Mouse (Mus musculus) hindbrain, embryonic 13.5 days (tissue): Measurements from ENCODE around the gene Bpifb6. TPM values are rescaled to one million over a fixed set of nuclear protein-coding genes. Genes with fewer than 3 reads are reported as not detected.

Source experiments
- ATAC-seq: fragments of 200-750 bp; cut with Nextera tagmentation; 2 replicates; pipeline ENCODE4 v1.8.0; 2017; ENCODE audit warnings: moderate TSS enrichment; ENCODE audit not compliant: low FRiP score
- H3K27ac ChIP-seq: fragments of 300-500 bp; sonication (generic); 2 replicates; pipeline ENCODE4 v1.5.1; 2015; ENCODE audit warnings: inconsistent platforms, mild to moderate bottlenecking, moderate library complexity
- H3K27me3 ChIP-seq: fragments of 300-500 bp; sonication (generic); 2 replicates; pipeline ENCODE4 v1.6.1; 2015; ENCODE audit warnings: mild to moderate bottlenecking, inconsistent platforms
- H3K36me3 ChIP-seq: fragments of 300-500 bp; sonication (generic); 2 replicates; pipeline ENCODE4 v1.6.1; 2015; ENCODE audit warnings: mild to moderate bottlenecking, inconsistent platforms
- H3K4me1 ChIP-seq: fragments of 300-500 bp; sonication (generic); replicated peaks from 2 replicates; pipeline ENCODE4 v1.6.1; 2015; ENCODE audit warnings: inconsistent platforms
- H3K4me2 ChIP-seq: fragments of 300-500 bp; sonication (generic); 2 replicates; pipeline ENCODE4 v1.6.1; 2015; ENCODE audit warnings: inconsistent platforms, mild to moderate bottlenecking, moderate library complexity
- H3K4me3 ChIP-seq: fragments of 300-500 bp; sonication (generic); 2 replicates; pipeline ENCODE4 v1.5.1; 2015; ENCODE audit warnings: mild to moderate bottlenecking, inconsistent platforms
- H3K9ac ChIP-seq: fragments of 300-500 bp; sonication (generic); 2 replicates; pipeline ENCODE4 v1.6.1; 2015; ENCODE audit warnings: mild to moderate bottlenecking, inconsistent platforms
- H3K9me3 ChIP-seq: fragments of 300-500 bp; sonication (generic); 2 replicates; pipeline ENCODE4 v1.6.1; 2016; ENCODE audit warnings: inconsistent platforms
- WGBS: fragments of 180-500 bp; shearing (Covaris S2); methylation state at CpG from one replicate; pipeline ENCODE4 v1.1.7; 2015; 5-methylcytosine and 5-hydroxymethylcytosine counted together
- polyA plus RNA-seq: library from polyadenylated mRNA; unstranded; fragments of >200 nt; fragmentation: Nextera tagmentation; extraction: Ambion mirVana; gene quantifications from 2 replicates; pipeline ENCODE4 v1.2.1, GENCODE M21; 2015

Bpifb6 gene
- polyA plus RNA-seq, 1 experiment from 2014 or later: not detected

DNA sequence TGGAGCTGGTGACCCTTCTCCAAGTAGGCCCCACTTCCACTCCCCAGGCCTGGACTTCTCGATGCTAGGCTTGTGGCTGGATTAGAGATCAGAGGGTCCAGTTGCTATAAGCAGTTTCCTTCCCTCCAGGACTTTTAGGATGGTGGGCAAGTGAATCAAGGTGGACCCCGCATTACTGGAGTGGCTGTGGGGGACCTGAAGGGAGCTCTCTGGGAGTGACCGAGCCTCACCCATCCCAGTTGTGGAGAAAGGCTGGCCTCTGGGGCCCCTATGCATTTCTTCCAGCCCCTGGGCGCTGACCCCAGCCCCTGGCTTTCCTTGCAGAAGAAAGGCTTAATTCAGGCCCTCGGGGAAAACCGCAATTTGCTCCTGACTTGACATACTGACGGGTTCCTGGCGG, 17.7 kb downstream of the Bpifb6 start, which contains the start of gene Bpifb3:
Bpifb3 (plus strand) TSS at position 301 of the 400 bp plus-strand sequence.
- Histone ChIP-seq H3K4me3 (no peak within 1 kb of the TSS), H3K9ac (no peak within 1 kb of the TSS), H3K27me3 (no peaks in the 10 kb centered on the region), H3K27ac (no peak within 1 kb of the TSS), H3K4me2 (no peak within 1 kb of the TSS), H3K36me3 (no peaks in the 10 kb centered on the region), H3K4me1 (no peaks in the 10 kb centered on the region), H3K9me3 (no peaks in the 10 kb centered on the region)
- ATAC-seq: no peak
- WGBS: 69% methylated on average over 8 of the region's 8 CpGs

DNA sequence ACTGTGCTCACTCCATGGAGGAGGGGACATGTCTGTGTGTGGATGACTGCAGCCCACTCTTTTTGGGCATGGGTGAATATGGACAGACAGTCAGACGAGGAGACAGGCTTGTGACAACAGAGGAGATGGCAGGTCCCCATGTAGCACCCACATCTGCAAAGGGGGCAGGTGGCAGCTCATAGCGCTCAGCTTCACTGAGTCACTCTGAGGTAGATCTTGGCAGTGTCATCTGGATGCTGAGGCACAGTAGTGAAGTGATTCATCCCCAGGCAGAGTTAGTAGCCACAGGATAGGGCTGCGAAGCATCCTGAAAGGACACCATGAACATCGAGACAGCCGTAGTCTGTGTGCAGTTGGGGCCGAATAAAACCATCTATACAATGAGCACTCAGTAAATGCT, 21.1 kb downstream of the Bpifb6 start:
- Histone ChIP-seq H3K4me1 (no peaks in the 10 kb centered on the region), H3K27me3 (no peaks in the 10 kb centered on the region), H3K4me3 (no peak overlapping the region), H3K36me3 (no peaks in the 10 kb centered on the region), H3K4me2 (no peak overlapping the region), H3K27ac (no peak overlapping the region), H3K9me3 (no peaks in the 10 kb centered on the region), H3K9ac (no peak overlapping the region)
- no peak for ATAC-seq
- WGBS: 92% methylated on average over 6 of the region's 6 CpGs

DNA sequence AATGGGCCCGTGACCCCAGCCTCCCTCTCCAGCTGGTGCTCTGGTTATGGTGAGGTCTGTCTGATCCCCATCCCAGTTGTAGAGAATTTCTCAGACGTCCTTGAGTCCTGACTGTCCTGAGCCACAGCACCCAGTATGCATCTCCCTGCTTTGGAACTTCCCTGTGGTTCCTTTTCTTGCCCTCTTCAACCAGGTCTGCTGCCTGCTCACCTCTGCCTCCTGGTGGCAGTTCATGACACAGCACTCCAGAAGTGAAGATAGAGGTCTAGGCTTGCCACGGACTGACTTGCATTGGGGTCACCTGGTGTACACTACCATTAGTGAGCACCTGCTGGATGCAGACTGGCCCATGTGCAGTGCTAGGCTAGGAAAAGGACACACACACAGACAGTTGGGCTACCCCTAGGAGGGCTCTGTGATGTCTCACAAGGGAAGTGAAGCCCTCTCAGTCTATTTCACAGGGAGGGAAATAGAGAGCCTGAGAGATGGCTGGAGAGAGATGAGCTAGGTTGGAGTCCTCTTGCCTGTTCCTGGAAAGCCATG, 29.8 kb downstream of the Bpifb6 start:
- Histone ChIP-seq H3K9me3 (no peaks in the 10 kb centered on the region), H3K4me2 (no peak overlapping the region), H3K4me3 (no peak overlapping the region), H3K4me1 (peaks cover 16% of the 10 kb centered on the region), H3K36me3 (no peaks in the 10 kb centered on the region), H3K27ac (no peak overlapping the region), H3K9ac (no peak overlapping the region), H3K27me3 (no peaks in the 10 kb centered on the region)
- no peak for ATAC-seq
- WGBS: 51% methylated on average over 3 of the region's 3 CpGs

DNA sequence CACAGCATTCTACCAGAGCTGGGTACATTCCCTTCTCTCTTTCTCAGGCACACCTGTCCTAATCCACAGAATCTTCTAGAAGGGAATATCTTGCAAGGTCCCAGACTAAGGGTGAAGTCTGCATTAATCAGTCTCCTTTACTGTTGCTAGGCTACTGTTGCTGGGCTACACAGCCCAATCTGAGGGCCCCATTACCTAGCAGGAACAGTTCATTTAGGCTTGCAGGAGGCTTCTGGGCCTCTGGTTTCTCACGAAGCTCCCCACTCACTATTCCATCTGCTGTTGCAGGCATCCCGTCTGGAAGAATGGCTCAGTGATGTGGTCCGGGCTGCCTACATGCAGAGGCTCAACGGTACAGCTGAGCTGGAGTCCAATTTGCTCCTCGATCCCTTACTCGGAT, 30.9 kb downstream of the Bpifb6 start:
- Histone ChIP-seq H3K27me3 (no peaks in the 10 kb centered on the region), H3K4me1 (peaks cover 16% of the 10 kb centered on the region), H3K36me3 (no peaks in the 10 kb centered on the region), H3K27ac (no peak overlapping the region), H3K4me2 (no peak overlapping the region), H3K9ac (0 out of 2 replicates have a peak overlapping the region, but pooled peaks have one; percentile 29), H3K9me3 (no peaks in the 10 kb centered on the region), H3K4me3 (no peak overlapping the region)
- WGBS: 61% methylated on average over 6 of the region's 6 CpGs
- no peak for ATAC-seq

DNA sequence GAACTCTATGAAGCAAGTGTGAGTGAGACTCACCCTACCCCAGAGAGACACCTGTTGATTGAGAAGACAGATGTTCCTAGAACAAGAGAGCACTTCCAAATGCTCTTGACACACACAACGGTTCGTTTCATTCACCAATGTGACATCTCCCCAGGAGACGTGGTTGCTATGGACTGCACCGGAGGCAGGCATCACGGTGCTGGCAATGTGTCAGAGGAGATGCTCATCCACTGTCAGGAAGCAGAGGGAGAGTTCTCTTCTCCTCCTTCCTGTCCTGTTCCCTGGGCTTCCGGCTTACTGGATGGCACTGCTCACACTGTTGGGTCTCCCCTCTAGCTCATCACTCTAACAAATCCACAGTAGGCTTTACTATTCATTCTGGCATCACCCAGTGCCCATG, 33.1 kb downstream of the Bpifb6 start:
- H3K36me3 ChIP-seq: no peaks in the 10 kb centered on the region
- H3K9me3 ChIP-seq: no peaks in the 10 kb centered on the region
- H3K27me3 ChIP-seq: no peaks in the 10 kb centered on the region
- ATAC-seq: no peak
- no peak overlapping the region for H3K4me3 ChIP-seq
- H3K9ac ChIP-seq: no peak overlapping the region
- H3K4me2 ChIP-seq: no peak overlapping the region
- 45% methylated on average over 6 of the region's 6 CpGs for WGBS
- H3K4me1 ChIP-seq: peaks cover 16% of the 10 kb centered on the region
- no peak overlapping the region for H3K27ac ChIP-seq

DNA sequence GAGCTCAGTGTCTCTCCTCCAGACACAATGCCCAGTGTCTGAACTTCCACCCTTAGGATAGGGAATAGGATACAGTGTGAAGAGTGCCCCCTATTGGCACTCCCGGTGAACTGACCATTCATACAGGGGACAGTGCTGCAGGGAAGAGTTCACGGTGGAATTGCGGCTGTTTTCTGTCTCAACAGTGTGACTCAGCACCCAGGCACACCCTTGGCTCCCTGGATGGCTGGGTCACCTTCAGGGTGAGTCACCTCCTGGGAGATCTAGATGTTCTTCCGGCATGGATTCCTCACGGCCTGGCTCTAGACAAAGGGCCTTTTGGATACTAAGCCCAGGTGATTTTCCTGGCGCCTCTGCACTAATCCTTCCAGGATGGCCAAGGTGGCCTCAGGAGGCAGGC, 35.2 kb downstream of the Bpifb6 start:
- Histone ChIP-seq H3K36me3 (no peaks in the 10 kb centered on the region), H3K4me3 (no peak overlapping the region), H3K9me3 (no peaks in the 10 kb centered on the region), H3K4me2 (no peak overlapping the region), H3K9ac (no peak overlapping the region), H3K4me1 (peaks cover 16% of the 10 kb centered on the region), H3K27me3 (no peaks in the 10 kb centered on the region), H3K27ac (no peak overlapping the region)
- 91% methylated on average over 6 of the region's 6 CpGs for WGBS
- no peak for ATAC-seq

DNA sequence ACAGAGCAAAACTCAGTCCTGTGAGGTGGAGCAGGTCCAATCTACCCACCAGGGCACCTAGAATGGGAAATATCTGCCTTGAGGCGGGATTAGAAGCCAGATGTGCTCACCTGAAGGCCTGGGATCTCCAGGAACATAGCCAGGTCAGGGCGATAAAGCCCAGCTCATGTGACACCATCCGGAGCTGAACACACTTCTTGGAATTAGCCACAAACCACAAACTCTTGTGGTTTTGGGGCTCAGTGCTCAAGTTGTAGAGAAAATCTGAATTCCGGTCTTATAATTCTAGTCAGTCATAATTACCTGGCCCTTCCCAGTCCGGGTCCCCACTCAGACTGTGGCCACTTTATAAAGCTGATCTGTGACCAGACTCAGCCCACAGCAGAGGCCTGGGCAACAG, 37.7 kb downstream of the Bpifb6 start, which contains the start of gene Bpifb4:
Bpifb4 (plus strand) TSS at position 370 of the 400 bp plus-strand sequence.
- no peaks in the 10 kb centered on the region for H3K9me3 ChIP-seq
- ATAC-seq: no peak
- H3K27ac ChIP-seq: no peak within 1 kb of the TSS
- H3K4me1 ChIP-seq: peaks cover 8% of the 10 kb centered on the region; the same call in 1 of the 2 replicates
- no peak within 1 kb of the TSS for H3K4me3 ChIP-seq
- no peaks in the 10 kb centered on the region for H3K36me3 ChIP-seq
- WGBS: 85% methylated on average over 5 of the region's 5 CpGs
- no peaks in the 10 kb centered on the region for H3K27me3 ChIP-seq
- H3K4me2 ChIP-seq: no peak within 1 kb of the TSS
- no peak within 1 kb of the TSS for H3K9ac ChIP-seq

DNA sequence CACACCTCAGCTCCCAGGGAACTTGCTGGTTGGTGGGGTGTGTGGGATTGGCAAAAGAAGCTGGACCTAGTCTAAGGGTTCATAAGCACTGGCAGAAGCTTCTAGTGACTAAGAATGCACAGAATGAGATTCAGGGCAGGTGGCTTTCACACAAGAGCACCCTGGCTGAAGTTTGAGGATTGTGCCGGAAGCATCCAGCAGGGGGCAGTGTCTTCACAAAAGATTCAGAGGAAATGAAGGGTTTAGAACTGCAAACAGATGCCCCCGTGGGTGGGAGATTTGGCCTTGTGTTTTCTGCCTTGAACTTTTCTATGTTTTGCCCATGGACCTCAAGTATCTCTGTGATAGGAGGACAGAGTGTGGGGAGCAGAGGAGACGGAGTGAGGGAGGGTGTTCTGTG, 43.3 kb downstream of the Bpifb6 start:
- H3K27ac ChIP-seq: no peak overlapping the region
- H3K4me1 ChIP-seq: no peaks in the 10 kb centered on the region
- no peaks in the 10 kb centered on the region for H3K9me3 ChIP-seq
- no peak overlapping the region for H3K4me2 ChIP-seq
- ATAC-seq: no peak
- H3K27me3 ChIP-seq: no peaks in the 10 kb centered on the region
- WGBS: 48% methylated on average over 3 of the region's 3 CpGs
- no peak overlapping the region for H3K9ac ChIP-seq
- no peaks in the 10 kb centered on the region for H3K36me3 ChIP-seq
- no peak overlapping the region for H3K4me3 ChIP-seq

DNA sequence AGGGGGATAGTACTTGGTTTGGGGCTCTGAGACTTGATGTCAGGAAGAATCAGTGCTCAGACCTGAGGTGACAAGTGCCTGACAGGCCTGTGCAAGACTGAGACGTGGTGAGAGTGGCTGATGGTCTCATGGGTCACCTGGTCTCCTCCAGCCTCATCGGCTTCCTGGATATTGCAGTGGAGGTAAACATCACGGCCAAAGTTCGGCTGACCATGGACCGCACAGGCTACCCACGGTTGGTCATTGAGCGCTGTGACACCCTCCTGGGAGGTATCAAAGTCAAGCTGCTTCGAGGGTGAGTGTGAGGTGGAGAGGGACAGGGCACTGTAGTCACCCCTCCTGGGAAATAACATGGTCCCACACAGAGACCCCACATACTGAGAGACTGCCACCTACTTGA, 44.4 kb downstream of the Bpifb6 start:
- ATAC-seq: no peak
- Histone ChIP-seq H3K4me1 (no peaks in the 10 kb centered on the region), H3K36me3 (no peaks in the 10 kb centered on the region), H3K4me3 (no peak overlapping the region), H3K9me3 (no peaks in the 10 kb centered on the region), H3K9ac (no peak overlapping the region), H3K27ac (no peak overlapping the region), H3K4me2 (no peak overlapping the region), H3K27me3 (no peaks in the 10 kb centered on the region)
- 94% methylated on average over 8 of the region's 8 CpGs for WGBS

DNA sequence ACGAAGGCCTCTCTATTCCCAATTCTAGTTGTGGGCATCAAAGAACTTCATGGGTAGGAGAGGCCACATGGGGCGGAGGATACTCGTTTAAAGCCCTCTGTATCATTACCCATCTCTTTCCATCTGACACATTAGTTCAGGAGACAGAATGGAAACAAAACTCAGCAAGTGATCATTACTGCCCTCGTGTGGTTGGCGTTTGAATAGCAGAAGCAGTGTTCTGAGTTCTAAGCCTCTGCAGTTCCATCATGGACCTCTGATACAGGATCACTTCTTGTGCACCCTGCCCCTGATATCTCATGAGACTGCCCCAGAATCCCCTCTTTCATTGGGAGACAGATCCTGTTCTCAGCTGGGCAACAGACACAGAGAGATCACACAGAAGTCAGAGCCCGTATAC, 52.7 kb downstream of the Bpifb6 start:
- no peak overlapping the region for H3K4me2 ChIP-seq

DNA sequence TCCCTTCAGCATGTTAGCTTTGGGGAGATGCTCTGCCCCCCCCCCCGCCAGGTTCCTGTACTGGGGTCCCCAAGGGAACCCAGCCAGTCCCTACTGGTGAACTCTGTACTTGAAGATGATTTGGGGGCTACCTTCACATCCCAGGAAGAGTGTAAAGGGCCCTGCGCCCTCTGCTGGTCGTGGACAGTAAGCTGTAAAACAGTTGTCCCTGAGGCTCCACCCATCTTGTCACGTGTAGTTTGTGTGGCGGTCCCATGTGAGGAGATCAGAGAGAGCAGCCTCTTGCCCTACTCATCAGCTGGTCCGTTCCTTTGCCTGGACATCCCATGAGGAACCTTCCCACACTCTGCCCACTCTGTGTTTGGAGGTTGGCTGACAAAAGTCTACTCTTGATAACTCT, 53.6 kb downstream of the Bpifb6 start:
- H3K27me3 ChIP-seq: no peaks in the 10 kb centered on the region
- H3K4me3 ChIP-seq: no peak overlapping the region
- no peaks in the 10 kb centered on the region for H3K4me1 ChIP-seq
- peak overlapping the region; percentile 14 for H3K4me2 ChIP-seq
- H3K9ac ChIP-seq: no peak overlapping the region
- H3K36me3 ChIP-seq: no peaks in the 10 kb centered on the region
- ATAC-seq: no peak
- no peak overlapping the region for H3K27ac ChIP-seq
- WGBS: 11% methylated on average over 6 of the region's 6 CpGs
- H3K9me3 ChIP-seq: no peaks in the 10 kb centered on the region

More for the DNA sequence above, 52.7 kb downstream of the Bpifb6 start:
- Histone ChIP-seq H3K4me3 (no peak overlapping the region), H3K27me3 (no peaks in the 10 kb centered on the region), H3K9ac (no peak overlapping the region), H3K9me3 (no peaks in the 10 kb centered on the region), H3K36me3 (no peaks in the 10 kb centered on the region), H3K4me1 (no peaks in the 10 kb centered on the region), H3K27ac (no peak overlapping the region)
- WGBS: 34% methylated on average over 6 of the region's 6 CpGs
- ATAC-seq: no peak
